Mouse (Mus musculus) hindbrain, postnatal 0 days (tissue): ENCODE measurements around the gene H2al1o. TPM values are rescaled to one million over a fixed set of nuclear protein-coding genes. Genes with fewer than 3 reads are reported as not detected.
"Not testable (repeated sequence)": the region's sequence is repeated elsewhere in the genome, so short reads cannot be mapped to it uniquely, and the experiment has no call there.

ENCODE experiments used
- ATAC-seq: fragments of 200-750 bp; cut with Nextera tagmentation; 2 replicates; pipeline ENCODE4 v1.8.0; 2017; ENCODE audit warnings: mild to moderate bottlenecking, moderate TSS enrichment, moderate library complexity
- DNase-seq: peaks from one replicate; pipeline ENCODE4 v3.0.0-alpha.2; 2015; ENCODE audit warnings: low spot score
- H3K27ac ChIP-seq: fragments of 300-500 bp; sonication (generic); 2 replicates; pipeline ENCODE4 v1.5.1; 2014; ENCODE audit warnings: mild to moderate bottlenecking
- H3K27me3 ChIP-seq: fragments of 300-500 bp; sonication (generic); 2 replicates; pipeline ENCODE4 v1.6.1; 2014; ENCODE audit warnings: low read length, mixed read lengths; ENCODE audit not compliant: insufficient read depth
- H3K36me3 ChIP-seq: fragments of 300-500 bp; sonication (generic); 2 replicates; pipeline ENCODE4 v1.6.1; 2014; ENCODE audit warnings: low read length, mixed read lengths; ENCODE audit not compliant: insufficient read depth
- H3K4me1 ChIP-seq: fragments of 300-500 bp; sonication (generic); 2 replicates; pipeline ENCODE4 v1.6.1; 2014; ENCODE audit warnings: antibody characterized with exemption, low read length, mixed read lengths; ENCODE audit not compliant: insufficient read depth
- H3K4me2 ChIP-seq: fragments of 300-500 bp; sonication (generic); 2 replicates; pipeline ENCODE4 v1.6.1; 2014; ENCODE audit warnings: low read depth, mild to moderate bottlenecking, low read length, moderate library complexity, mixed read lengths
- H3K4me3 ChIP-seq: fragments of 300-500 bp; sonication (generic); 2 replicates; pipeline ENCODE4 v1.5.1; 2014; ENCODE audit warnings: low read length
- H3K9ac ChIP-seq: fragments of 300-500 bp; sonication (generic); replicated peaks from 2 replicates; pipeline ENCODE4 v1.6.1; 2014; ENCODE audit warnings: mild to moderate bottlenecking, low read length, moderate library complexity, mixed read lengths
- H3K9me3 ChIP-seq: fragments of 300-500 bp; sonication (generic); 2 replicates; pipeline ENCODE4 v1.6.1; 2016; ENCODE audit warnings: low read length, mixed read lengths
- CTCF ChIP-seq: IDR thresholded peaks from 2 replicates; pipeline ENCODE4 v1.5.1; 2016; ENCODE audit warnings: antibody characterized with exemption, control low read depth, low read depth
- WGBS: fragments of 180-500 bp; shearing (Covaris S2); extraction: QIAGEN DNeasy Blood & Tissue Kit; methylation state at CpG from one replicate; pipeline ENCODE4 v1.1.7; 2014; 5-methylcytosine and 5-hydroxymethylcytosine counted together
- polyA plus RNA-seq: library from polyadenylated mRNA; unstranded; fragments of >200 nt; fragmentation: Nextera tagmentation; extraction: Ambion mirVana; gene quantifications from 2 replicates; pipeline ENCODE4 v1.2.1, GENCODE M21; 2015
- total RNA-seq: library from RNA; depleted of rRNA; stranded (reverse); fragments of >200 nt; gene quantifications from 2 replicates; pipeline ENCODE4 v1.2.3, GENCODE M21; 2014; rRNA removed

The H2al1o gene
- total RNA-seq = not detected in 2 replicates
- polyA plus RNA-seq = not detected in 2 replicates

GRCm38 (mm10) chrX:9572309-9572708 is at the start of gene H2al1o:
Gene H2al1o, minus strand, starts transcription at chrX:9572409.
- WGBS = 76% methylated on average over 3 of the region's 3 CpGs
- H3K9ac ChIP-seq, H3K9me3 ChIP-seq, H3K36me3 ChIP-seq, DNase-seq, ATAC-seq, H3K27me3 ChIP-seq, H3K4me2 ChIP-seq, H3K27ac ChIP-seq, H3K4me1 ChIP-seq, H3K4me3 ChIP-seq: not testable (repeated sequence)

- not testable (repeated sequence) for H3K9ac ChIP-seq, H3K36me3 ChIP-seq, H3K4me1 ChIP-seq, H3K4me3 ChIP-seq, H3K4me2 ChIP-seq, H3K27ac ChIP-seq, ATAC-seq, H3K27me3 ChIP-seq, DNase-seq, H3K9me3 ChIP-seq
- 81% methylated on average over 7 of the region's 7 CpGs for WGBS
Observed at GRCm38 (mm10) chrX:9598036-9598435, 25.8 kb upstream of the H2al1o start.

DNA sequence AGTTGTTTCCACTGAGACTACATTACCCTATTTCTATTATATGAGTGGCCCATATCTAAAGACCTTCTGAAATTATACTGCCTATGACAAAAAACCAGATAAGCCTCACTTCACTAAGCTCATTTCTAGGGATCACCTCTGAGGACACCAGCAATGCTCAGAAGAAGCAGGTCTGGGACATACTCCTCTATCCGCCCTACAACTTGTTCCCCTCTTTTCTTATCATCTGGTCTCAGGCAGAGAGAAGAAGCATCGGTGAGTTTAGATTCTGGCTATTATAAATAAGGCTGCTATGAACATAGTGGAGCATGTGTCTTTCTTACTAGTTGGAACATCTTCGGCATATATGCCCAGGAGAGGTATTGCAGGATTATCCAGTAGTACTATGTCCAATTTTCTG is 35.3 kb downstream of the H2al1o start:
- H3K4me1 ChIP-seq = no peaks in the 10 kb centered on the region
- WGBS = 93% methylated on average over 3 of the region's 3 CpGs
- TF ChIP-seq CTCF = no peak
- no peak overlapping the region for H3K4me3 ChIP-seq
- ATAC-seq = no peak
- no peak overlapping the region for H3K9ac ChIP-seq
- no peak for DNase-seq
- H3K36me3 ChIP-seq = no peaks in the 10 kb centered on the region
- H3K27ac ChIP-seq = no peak overlapping the region
- H3K4me2 ChIP-seq = no peak overlapping the region
- no peaks in the 10 kb centered on the region for H3K9me3 ChIP-seq
- no peaks in the 10 kb centered on the region for H3K27me3 ChIP-seq

Other genes starting within 250 kb of the H2al1o start
- gene H2al1k, start 221.8 kb downstream of the H2al1o start, total RNA-seq = not detected in 2 replicates
- gene H2al1k, start 221.8 kb downstream of the H2al1o start, polyA plus RNA-seq = not detected in 2 replicates
- gene Cybb, start 84.6 kb downstream of the H2al1o start, total RNA-seq = 0.25 and 0.68 TPM in 2 replicates
- 0.52 and 0.61 TPM in 2 replicates for gene Cybb, start 84.6 kb downstream of the H2al1o start, polyA plus RNA-seq
- 32.1 and 40.7 TPM in 2 replicates for gene Dynlt3, start 90.6 kb upstream of the H2al1o start, total RNA-seq
- 71.6 and 74.9 TPM in 2 replicates for gene Dynlt3, start 90.6 kb upstream of the H2al1o start, polyA plus RNA-seq